Mouse (Mus musculus) liver, embryonic 14 days (tissue): ENCODE results near the gene Capzb. TPM values are rescaled to one million over a fixed set of nuclear protein-coding genes. Genes with fewer than 3 reads are reported as not detected.

Experiments used
- polyA plus RNA-seq: library from polyadenylated mRNA; depleted of rRNA; stranded (reverse); fragments of >200 nt; gene quantifications from 2 replicates; pipeline ENCODE4 v1.2.3, GENCODE M21; 2012; rRNA removed

The Capzb gene
- 67.3 and 73.3 TPM in 2 replicates for polyA plus RNA-seq

GRCm38 (mm10) chr4:139192499-139193175 is at the start of gene Capzb:
Capzb (plus strand) TSS chr4:139192899.

GRCm38 (mm10) chr4:139310171-139310898 is 117.6 kb downstream of the Capzb start, which contains the start of the genes Pqlc2 and Akr7a5:
Pqlc2 (minus strand) TSS chr4:139310708.
Akr7a5 (plus strand) TSS chr4:139310744.

Other genes with a start within 250 kb of the Capzb start
- gene Rnf186, start 225.8 kb upstream of the Capzb start, polyA plus RNA-seq, result 0.10 TPM in 1 of 2 replicates, not detected in the other
- 1.5 and 2.2 TPM in 2 replicates for gene Tmco4, start 220.0 kb upstream of the Capzb start, polyA plus RNA-seq
- gene Htr6, start 117.3 kb upstream of the Capzb start, polyA plus RNA-seq, result not detected in 2 replicates
- gene Nbl1, start 99.9 kb upstream of the Capzb start, polyA plus RNA-seq, result 0.45 and 1.1 TPM in 2 replicates
- 81.7 and 88.0 TPM in 2 replicates for gene Minos1, start 61.8 kb upstream of the Capzb start, polyA plus RNA-seq
- 6.0 and 7.5 TPM in 2 replicates for gene Pqlc2, start 117.8 kb downstream of the Capzb start, polyA plus RNA-seq
- gene Akr7a5, start 117.8 kb downstream of the Capzb start, polyA plus RNA-seq, result 7.8 and 8.8 TPM in 2 replicates
- 60.3 and 64.6 TPM in 2 replicates for gene Mrto4, start 159.7 kb downstream of the Capzb start, polyA plus RNA-seq
- 9.8 and 12.4 TPM in 2 replicates for gene Emc1, start 159.7 kb downstream of the Capzb start, polyA plus RNA-seq
- gene Ubr4, start 159.7 kb downstream of the Capzb start, polyA plus RNA-seq, result 45.3 and 53.6 TPM in 2 replicates